Mouse (Mus musculus): ENCODE results near the gene Fam131b.

Gene Fam131b

GRCm38 (mm10) chr6:42324482-42325267 lies at the start of gene Fam131b:
Gene Fam131b (minus strand): TSS chr6:42324643.
- peak; percentile 85 to 87 for DNase-seq (ENCODE audit: low spot score in 2 of 2)

DNA sequence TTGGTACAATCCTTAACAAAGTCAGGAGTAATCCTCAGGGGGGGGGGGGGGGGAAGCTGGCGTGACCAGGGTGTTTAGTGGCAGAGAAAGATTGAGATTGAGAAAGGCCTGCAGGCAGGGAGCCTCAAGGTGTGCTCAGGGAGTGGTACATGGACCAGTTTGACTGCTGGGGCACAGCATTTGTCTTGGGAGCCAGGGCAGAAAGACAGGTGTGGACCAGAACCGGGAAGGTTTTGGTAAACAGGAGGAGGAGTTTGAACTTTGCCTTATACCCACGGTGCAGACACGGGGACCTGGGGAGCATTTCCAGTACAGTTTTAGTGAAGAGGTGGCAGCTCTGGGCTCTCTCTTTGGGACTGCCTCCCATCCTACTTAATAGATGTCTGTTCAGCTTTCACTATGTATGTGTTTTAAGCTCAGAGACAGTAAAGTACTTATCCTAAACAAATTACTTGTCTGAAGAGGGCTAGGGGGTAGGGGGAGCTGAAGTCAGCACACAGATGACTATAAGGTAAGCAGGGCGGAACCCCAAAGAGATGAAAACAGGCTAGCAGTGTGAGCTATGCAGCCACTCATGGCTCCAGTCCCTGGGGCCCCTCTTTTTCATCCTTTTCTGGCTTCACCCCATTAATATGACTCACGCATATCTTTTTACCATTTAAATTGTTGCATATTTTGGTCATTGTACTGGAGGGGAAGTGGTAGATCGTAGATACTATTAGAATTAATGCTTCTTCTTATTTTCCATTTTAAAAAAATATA lies 49.4 kb upstream of the Fam131b start:
- DNase-seq (ENCODE audit: low spot score in 2 of 2) = no peak

GRCm38 (mm10) chr6:42372816-42373547 lies 48.5 kb upstream of the Fam131b start, which contains the start of gene Epha1:
Gene Epha1 (minus strand): TSS chr6:42373268.
- peak in 1 of 2 experiments; percentile 80 for DNase-seq (ENCODE audit: low spot score in 2 of 2)

GRCm38 (mm10) chr6:42372421-42372815 lies 48.0 kb upstream of the Fam131b start:
- no peak for DNase-seq (ENCODE audit: low spot score in 2 of 2)

DNA sequence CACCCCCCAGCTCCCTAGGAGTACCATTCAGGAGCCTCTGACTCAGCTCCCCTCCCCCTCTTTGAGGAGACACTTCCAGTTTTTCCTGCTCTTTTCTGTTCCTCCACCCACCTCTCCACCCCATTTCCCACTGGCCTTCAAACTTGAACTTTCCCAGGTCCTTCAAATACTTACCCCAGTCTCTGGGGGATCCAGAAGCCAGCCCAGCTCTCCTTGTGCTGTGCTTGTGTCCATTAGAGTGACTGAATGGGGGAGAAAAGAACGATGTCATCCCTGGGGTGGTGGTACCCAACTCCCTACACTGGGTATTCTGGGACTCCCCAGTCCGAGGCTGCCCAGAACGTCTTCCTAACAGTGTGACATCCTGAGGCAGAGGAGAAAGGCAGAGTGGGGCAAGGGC lies 47.6 kb upstream of the Fam131b start:
- DNase-seq (ENCODE audit: low spot score in 2 of 2) = no peak

DNA sequence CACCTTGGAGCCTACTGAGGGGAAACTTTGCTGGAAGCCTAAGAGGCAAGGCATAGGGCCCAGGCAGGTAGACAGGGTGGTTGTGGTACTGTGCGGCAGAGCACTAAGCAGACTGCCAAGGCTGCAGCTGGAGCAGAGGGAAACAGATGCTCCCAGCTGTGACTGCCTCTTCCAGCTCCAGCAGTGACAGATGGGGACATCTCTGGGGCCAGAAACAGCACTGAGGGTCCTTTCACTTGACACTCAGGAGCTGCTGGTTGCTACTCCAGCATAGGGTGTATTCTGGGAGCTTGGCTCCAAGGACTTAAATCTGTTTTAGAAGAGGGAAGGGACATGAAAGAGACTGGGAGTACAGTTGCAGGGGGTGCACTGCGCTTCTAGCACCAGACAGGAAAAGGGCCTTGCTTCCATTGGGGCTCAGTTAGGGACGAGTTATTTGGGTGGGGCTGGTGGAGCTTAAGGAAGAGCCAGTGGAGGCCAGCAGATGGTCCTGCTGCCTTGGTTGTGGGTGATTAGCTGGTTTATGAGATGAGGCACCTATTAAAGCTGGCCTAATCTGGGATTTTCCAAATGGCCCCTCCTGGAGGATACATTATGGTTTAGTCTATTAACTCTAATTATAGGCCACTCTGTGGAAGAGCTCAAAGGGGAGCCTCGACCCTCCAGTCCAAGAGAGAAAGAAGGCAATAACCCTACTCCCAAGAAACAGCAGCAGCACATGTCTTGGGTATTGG lies 46.4 kb upstream of the Fam131b start:
- no peak for DNase-seq (ENCODE audit: low spot score in 2 of 2)

GRCm38 (mm10) chr6:42369870-42370269 lies 45.4 kb upstream of the Fam131b start:
- no peak for DNase-seq (ENCODE audit: low spot score in 2 of 2)

GRCm38 (mm10) chr6:42365215-42365614 lies 40.8 kb upstream of the Fam131b start:
- DNase-seq (ENCODE audit: low spot score in 2 of 2) = no peak

GRCm38 (mm10) chr6:42364607-42365006 lies 40.2 kb upstream of the Fam131b start:
- DNase-seq (ENCODE audit: low spot score in 2 of 2) = no peak

DNA sequence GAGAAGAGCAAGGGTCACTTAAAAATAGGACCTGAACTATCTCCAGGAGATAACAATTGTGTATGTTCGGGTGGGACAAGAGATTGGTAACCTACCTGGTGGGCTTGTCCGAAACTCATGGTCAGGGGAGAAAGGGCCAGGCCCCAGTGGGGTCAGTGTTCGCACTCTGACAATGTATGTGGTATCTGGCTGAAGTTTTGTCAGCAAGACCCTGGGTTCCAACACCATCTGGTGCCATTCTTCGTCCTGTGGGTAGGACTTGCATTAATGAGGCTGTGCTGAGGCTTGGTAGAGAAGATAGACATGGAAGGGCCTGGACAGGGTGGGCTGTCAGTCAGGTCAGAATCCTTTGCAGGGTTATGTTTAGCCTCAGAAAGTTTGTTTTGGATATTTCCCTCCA lies 39.6 kb upstream of the Fam131b start:
- no peak for DNase-seq (ENCODE audit: low spot score in 2 of 2)

- no peak for DNase-seq (ENCODE audit: low spot score in 2 of 2)
Observed at GRCm38 (mm10) chr6:42362974-42363373, 38.5 kb upstream of the Fam131b start.

DNA sequence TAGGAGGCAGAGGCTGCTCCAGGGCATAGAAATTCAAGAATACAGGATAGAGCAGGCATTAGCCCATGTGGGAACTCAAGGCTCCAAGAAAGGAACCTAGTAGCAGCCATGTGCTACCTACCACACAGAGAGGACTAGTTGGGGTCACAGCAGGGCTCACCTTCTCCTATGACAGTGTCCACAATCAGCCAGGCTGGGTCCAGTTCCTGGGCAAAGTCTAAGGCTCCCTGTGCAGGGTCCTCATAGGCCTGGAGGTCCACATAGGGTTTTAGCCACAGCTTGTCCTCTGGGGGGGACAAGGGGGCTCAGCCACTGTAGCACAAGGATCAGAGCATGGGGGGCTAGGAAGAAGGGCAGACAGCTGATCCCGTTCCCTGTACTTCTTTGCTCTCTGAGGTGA lies 38.1 kb upstream of the Fam131b start:
- DNase-seq (ENCODE audit: low spot score in 2 of 2) = no peak

GRCm38 (mm10) chr6:42362074-42362473 lies 37.6 kb upstream of the Fam131b start:
- no peak for DNase-seq (ENCODE audit: low spot score in 2 of 2)

DNA sequence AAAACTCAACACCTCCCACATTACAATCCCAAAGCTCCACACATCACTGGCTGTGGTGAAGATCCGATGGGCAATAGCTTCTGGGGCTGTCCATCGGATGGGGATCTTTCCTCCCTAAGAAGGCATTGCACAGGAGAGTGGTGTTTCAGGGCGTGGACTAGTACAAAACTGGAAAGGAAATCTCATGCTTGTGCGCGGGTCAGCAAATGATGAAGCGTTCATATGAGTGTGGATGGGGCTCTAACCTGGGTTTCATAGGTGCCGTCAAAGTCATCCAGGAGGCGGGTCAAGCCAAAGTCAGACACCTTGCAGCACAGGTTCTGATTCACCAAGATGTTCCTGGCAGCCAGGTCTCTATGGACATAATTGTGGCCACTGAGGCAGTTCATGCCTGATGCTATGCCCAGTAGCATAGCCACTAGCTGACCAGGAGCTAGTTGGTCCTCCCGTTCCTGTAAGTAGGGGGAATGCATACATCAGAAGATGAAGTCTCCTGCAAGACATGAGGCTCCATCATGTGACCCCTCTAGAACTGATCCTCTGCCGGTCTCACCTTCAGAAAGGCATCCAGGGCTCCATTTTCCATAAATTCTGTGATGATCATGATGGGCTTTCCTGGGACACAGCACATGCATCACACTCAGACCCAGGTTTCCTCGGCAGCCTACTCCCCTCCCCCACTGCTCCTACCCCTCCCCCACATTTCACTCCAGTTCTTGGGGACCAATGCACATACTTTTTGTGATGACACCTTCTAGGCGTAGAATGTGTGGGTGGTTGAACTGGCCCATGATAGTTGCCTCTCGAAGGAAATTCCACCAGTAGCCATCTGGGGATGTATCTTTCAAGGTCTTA lies 36.8 kb upstream of the Fam131b start:
- DNase-seq (ENCODE audit: low spot score in 2 of 2) = no peak

GRCm38 (mm10) chr6:42360231-42360840 lies 35.9 kb upstream of the Fam131b start:
- no peak for DNase-seq (ENCODE audit: low spot score in 2 of 2)

DNA sequence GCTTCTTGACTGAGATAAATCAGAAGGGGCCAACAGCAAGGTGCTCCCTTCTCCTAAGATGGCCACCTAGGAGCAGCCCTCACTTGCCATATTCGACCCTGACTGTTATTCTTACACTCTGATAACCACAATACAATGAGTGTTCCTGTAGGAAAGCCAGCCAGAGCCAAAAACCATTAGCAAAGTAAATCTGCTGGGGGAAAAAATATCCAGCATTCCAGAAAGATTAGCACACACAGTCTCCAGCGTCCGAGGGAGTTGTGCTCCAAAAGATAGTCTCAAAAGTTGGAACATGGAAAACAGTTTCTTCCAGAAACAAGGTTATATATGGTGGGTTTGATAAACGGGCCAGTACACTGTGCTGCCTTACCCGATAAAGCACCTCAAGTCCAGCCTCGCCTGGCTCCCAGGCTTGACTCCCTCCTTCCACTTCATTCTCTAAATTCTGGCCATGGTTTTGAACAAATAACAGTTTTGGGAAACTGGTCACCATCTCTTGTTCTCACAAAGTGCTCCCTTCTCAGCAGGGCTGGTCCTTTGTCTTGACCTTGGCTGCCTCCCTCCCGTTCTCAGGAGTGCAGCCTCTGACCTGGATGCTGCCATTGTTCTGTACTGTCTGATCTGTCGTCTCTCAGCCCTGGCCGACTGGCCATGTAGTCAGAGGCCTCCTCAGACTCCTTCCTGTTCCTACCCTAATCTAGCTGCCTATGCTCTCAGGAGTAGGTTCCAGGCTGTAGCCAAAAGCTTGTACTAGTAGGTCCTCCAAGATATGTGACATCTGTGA lies 35.1 kb upstream of the Fam131b start:
- no peak for DNase-seq (ENCODE audit: low spot score in 2 of 2)

DNA sequence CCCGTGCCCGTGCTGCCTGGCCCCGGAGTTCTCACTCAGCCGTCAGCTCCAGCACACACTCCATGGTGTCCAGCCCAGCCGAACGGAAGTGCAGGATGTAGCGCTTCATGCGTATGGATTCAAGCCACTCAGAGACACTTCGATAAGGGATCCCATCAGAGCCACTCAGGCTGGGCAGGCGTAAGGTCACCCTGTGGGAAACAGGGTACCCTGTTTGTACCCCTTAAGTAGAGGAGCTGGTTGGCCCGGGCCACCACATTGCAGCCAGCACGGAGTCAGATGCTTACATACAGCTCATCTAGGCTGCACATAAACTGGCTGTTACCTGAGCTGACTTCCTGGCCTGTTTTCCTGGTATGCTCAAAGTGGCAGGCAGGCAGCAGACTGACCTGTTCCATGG lies 34.5 kb upstream of the Fam131b start:
- no peak for DNase-seq (ENCODE audit: low spot score in 2 of 2)

DNA sequence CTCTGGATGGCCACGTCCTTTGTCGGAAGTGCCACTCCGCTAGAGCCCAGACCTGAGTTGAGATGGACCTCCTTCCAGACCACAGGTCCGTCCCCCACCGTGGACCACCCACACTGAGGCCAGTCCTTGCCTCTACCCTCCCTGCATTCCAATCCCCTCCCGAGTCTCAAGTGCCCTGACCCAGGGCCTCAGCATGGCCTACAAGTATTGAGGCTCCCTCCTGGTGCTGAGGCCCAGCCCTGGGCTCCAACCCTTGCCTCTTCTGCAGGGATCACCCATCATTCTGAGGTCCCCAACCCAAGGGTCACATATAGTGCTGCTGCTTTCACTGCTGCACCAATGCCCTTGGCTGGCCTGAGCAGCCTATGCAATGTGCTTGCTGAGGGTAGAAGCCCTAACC lies 33.5 kb upstream of the Fam131b start:
- DNase-seq (ENCODE audit: low spot score in 2 of 2) = no peak

DNA sequence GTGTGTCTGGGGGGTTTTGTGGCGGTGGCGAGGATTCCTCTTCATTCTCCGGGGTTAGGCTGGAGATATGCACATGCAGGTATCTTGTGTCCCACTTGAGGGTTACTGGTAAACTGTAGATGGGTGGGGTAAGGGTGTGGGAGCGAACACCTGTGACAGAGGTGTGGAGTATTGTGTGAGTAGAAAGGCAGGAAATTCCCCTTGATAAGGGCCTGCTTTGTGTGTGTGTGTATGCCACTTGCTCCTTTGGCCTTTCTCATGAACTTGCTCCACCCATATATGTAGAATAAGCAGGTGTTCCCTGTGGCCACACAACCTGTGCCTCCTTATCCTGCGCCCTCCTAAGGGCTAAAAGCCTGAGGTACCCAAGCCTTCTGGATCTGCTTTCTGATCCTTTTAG lies 32.5 kb upstream of the Fam131b start:
- no peak for DNase-seq (ENCODE audit: low spot score in 2 of 2)

Data from right cerebral cortex, postnatal 10 days (tissue).